In the genomic region with DNA sequence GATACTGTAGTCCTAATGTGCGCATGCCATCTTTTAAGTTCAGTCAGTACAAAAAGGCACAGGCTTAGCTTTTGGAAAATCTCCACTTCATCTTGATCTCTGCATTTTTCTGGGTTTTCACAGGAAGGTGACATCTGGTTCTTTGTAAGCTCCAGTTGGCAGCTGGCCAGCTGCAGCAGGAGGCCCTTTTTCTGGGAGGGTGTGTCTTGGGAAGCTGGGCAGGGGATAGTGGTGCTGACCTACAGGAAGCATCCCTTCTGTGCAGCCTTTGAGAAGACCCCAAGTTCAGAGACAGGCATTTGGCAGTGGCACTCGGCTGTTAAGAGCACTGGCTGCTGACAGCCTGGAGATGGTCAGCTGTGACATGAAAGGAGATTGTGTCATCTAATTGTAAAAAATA, we compare ENCODE assay signal across 9 mouse cellular contexts. TPM values are rescaled to one million over a fixed set of nuclear protein-coding genes. Genes with fewer than 3 reads are reported as not detected.
A peak's percentile ranks its signal among the peaks of the same experiment; 100 is the strongest.
DNase-seq lines count a peak whose midpoint lies in the region; ATAC-seq lines count a peak whose summit lies in the region.
"Had no signal": no experiment of that assay in that cellular context is flagged by ENCODE, and none has a peak within 500 bp of the region (broad histone marks: within the 10 kb centered on the region; RNA-seq: fewer than 3 reads in every experiment).

No protein-coding gene starts in this region.

- no peak for ATAC-seq in forebrain, embryonic 13.5 days
- peak; percentile 19; the same call in 1 of the 2 replicates for ATAC-seq in lung, embryonic 15.5 days (ENCODE audit: borderline replicate concordance, extremely low read depth, low FRiP score, low TSS enrichment)
- ATAC-seq in embryonic facial prominence, embryonic 15.5 days (ENCODE audit: insufficient number of reproducible peaks, low FRiP score, low TSS enrichment, low read depth): 0 out of 2 replicates have a peak, but pooled peaks have one; percentile 29
- ATAC-seq in midbrain, embryonic 15.5 days (replicated peaks): no peak

- H3K27ac ChIP-seq in forebrain, embryonic 13.5 days: peak overlapping the region; percentile 10; the same call in 1 of the 2 replicates
- no peak overlapping the region for H3K27ac ChIP-seq in forebrain, embryonic 10.5 days
- no peak overlapping the region for H3K27ac ChIP-seq in lung, embryonic 15.5 days
- H3K27ac ChIP-seq in embryonic facial prominence, embryonic 15.5 days (replicated peaks): peak overlapping the region; percentile 60
- H3K27ac ChIP-seq in midbrain, embryonic 15.5 days: 0 out of 2 replicates have a peak overlapping the region, but pooled peaks have one; percentile 17

- H3K9ac ChIP-seq in forebrain, embryonic 13.5 days: no peak overlapping the region
- H3K9ac ChIP-seq in lung, embryonic 15.5 days: no peak overlapping the region
- no peak overlapping the region for H3K9ac ChIP-seq in embryonic facial prominence, embryonic 15.5 days
- H3K9ac ChIP-seq in midbrain, embryonic 15.5 days: no peak overlapping the region

- peaks cover 14% of the 10 kb centered on the region for H3K4me1 ChIP-seq in forebrain, embryonic 13.5 days
- peaks cover 19% of the 10 kb centered on the region for H3K4me1 ChIP-seq in forebrain, embryonic 10.5 days
- peaks cover 17% of the 10 kb centered on the region for H3K4me1 ChIP-seq in lung, embryonic 15.5 days
- peaks cover 38% of the 10 kb centered on the region for H3K4me1 ChIP-seq in embryonic facial prominence, embryonic 15.5 days
- peaks cover 11% of the 10 kb centered on the region; the same call in 1 of the 2 replicates for H3K4me1 ChIP-seq in midbrain, embryonic 15.5 days

- 40% methylated on average over 2 of the region's 2 CpGs for WGBS in forebrain, embryonic 13.5 days
- WGBS in forebrain, embryonic 10.5 days: 71% methylated on average over 2 of the region's 2 CpGs
- WGBS in lung, embryonic 15.5 days: 37% methylated on average over 2 of the region's 2 CpGs
- WGBS in embryonic facial prominence, embryonic 15.5 days: 15% methylated on average over 2 of the region's 2 CpGs
- 48% methylated on average over 2 of the region's 2 CpGs for WGBS in midbrain, embryonic 15.5 days

- no peak overlapping the region for H3K4me3 ChIP-seq in forebrain, embryonic 13.5 days
- H3K4me3 ChIP-seq in forebrain, embryonic 10.5 days: no peak overlapping the region
- H3K4me3 ChIP-seq in lung, embryonic 15.5 days: no peak overlapping the region
- H3K4me3 ChIP-seq in embryonic facial prominence, embryonic 15.5 days (replicated peaks): no peak overlapping the region
- H3K4me3 ChIP-seq in midbrain, embryonic 15.5 days: no peak overlapping the region

- no peak overlapping the region for H3K4me2 ChIP-seq in forebrain, embryonic 13.5 days
- no peak overlapping the region for H3K4me2 ChIP-seq in lung, embryonic 15.5 days
- no peak overlapping the region for H3K4me2 ChIP-seq in embryonic facial prominence, embryonic 15.5 days (replicated peaks)
- H3K4me2 ChIP-seq in midbrain, embryonic 15.5 days: no peak overlapping the region

- peaks cover 12% of the 10 kb centered on the region for H3K27me3 ChIP-seq in forebrain, embryonic 13.5 days
- H3K27me3 ChIP-seq in forebrain, embryonic 10.5 days (ENCODE audit: poor library complexity, severe bottlenecking): peaks cover 12% of the 10 kb centered on the region
- H3K27me3 ChIP-seq in lung, embryonic 15.5 days: no peaks in the 10 kb centered on the region; the same call in 1 of the 2 replicates
- H3K27me3 ChIP-seq in embryonic facial prominence, embryonic 15.5 days: 0 out of 2 replicates have a peak, but pooled peaks cover 4% of the 10 kb centered on the region
- H3K27me3 ChIP-seq in midbrain, embryonic 15.5 days (replicated peaks): no peaks in the 10 kb centered on the region

- H3K9me3 ChIP-seq in forebrain, embryonic 13.5 days (replicated peaks): no peaks in the 10 kb centered on the region
- H3K9me3 ChIP-seq in forebrain, embryonic 10.5 days: no peaks in the 10 kb centered on the region
- H3K9me3 ChIP-seq in lung, embryonic 15.5 days: no peaks in the 10 kb centered on the region
- no peaks in the 10 kb centered on the region for H3K9me3 ChIP-seq in embryonic facial prominence, embryonic 15.5 days (replicated peaks)
- H3K9me3 ChIP-seq in midbrain, embryonic 15.5 days: no peaks in the 10 kb centered on the region

- DNase-seq in forebrain, embryonic 10.5 days (ENCODE audit: extremely low spot score, low spot score): no peak
- DNase-seq in lung, adult 18-20 months: no peak
- no peak for DNase-seq in frontal cortex, postnatal 25 days (ENCODE audit: low spot score in 2 of 2)
- DNase-seq in thymus, postnatal 25 days: no peak

- no peaks in the 10 kb centered on the region for H3K36me3 ChIP-seq in forebrain, embryonic 13.5 days (ENCODE audit: poor library complexity, severe bottlenecking)
- no peaks in the 10 kb centered on the region for H3K36me3 ChIP-seq in forebrain, embryonic 10.5 days (replicated peaks)
- no peaks in the 10 kb centered on the region for H3K36me3 ChIP-seq in lung, embryonic 15.5 days
- H3K36me3 ChIP-seq in embryonic facial prominence, embryonic 15.5 days: no peaks in the 10 kb centered on the region
- no peaks in the 10 kb centered on the region for H3K36me3 ChIP-seq in midbrain, embryonic 15.5 days (replicated peaks)

RNA-seq across cellular contexts. Expression of gene Pcx, which starts 5.5 kb away (rescaled TPM):
- 15.9 and 17.3 TPM in 2 replicates for polyA plus RNA-seq in forebrain, embryonic 13.5 days (2015; fragmentation: Nextera tagmentation; extraction: Ambion mirVana)
- polyA plus RNA-seq in forebrain, embryonic 10.5 days (2016; fragmentation: Nextera tagmentation; extraction: Ambion mirVana): 17.0 and 18.5 TPM in 2 replicates
- polyA plus RNA-seq in lung, embryonic 15.5 days (2015; fragmentation: Nextera tagmentation; extraction: Ambion mirVana): 17.7 and 18.5 TPM in 2 replicates
- 20.1 and 20.2 TPM in 2 replicates for polyA plus RNA-seq in embryonic facial prominence, embryonic 15.5 days (2015; fragmentation: Nextera tagmentation; extraction: Ambion mirVana)
- 26.6 and 30.5 TPM in 2 replicates for polyA plus RNA-seq in midbrain, embryonic 15.5 days (2015; fragmentation: Nextera tagmentation; extraction: Ambion mirVana)

RNA-seq across cellular contexts. Expression of gene 2010003K11Rik, which starts 17.4 kb away (rescaled TPM):
- not detected in 2 replicates for polyA plus RNA-seq in forebrain, embryonic 13.5 days (2015; fragmentation: Nextera tagmentation; extraction: Ambion mirVana)
- polyA plus RNA-seq in forebrain, embryonic 10.5 days (2016; fragmentation: Nextera tagmentation; extraction: Ambion mirVana): not detected in 2 replicates
- polyA plus RNA-seq in lung, embryonic 15.5 days (2015; fragmentation: Nextera tagmentation; extraction: Ambion mirVana): not detected in 2 replicates
- polyA plus RNA-seq in embryonic facial prominence, embryonic 15.5 days (2015; fragmentation: Nextera tagmentation; extraction: Ambion mirVana): not detected in 2 replicates
- not detected in 2 replicates for polyA plus RNA-seq in midbrain, embryonic 15.5 days (2015; fragmentation: Nextera tagmentation; extraction: Ambion mirVana)
- polyA plus RNA-seq: forebrain, embryonic 11.5 days had no signal

RNA-seq across cellular contexts. Expression of gene Syt12, which starts 38.5 kb away (rescaled TPM):
- 1.0 and 1.3 TPM in 2 replicates for polyA plus RNA-seq in forebrain, embryonic 13.5 days (2015; fragmentation: Nextera tagmentation; extraction: Ambion mirVana)
- 2.5 and 3.0 TPM in 2 replicates for polyA plus RNA-seq in forebrain, embryonic 10.5 days (2016; fragmentation: Nextera tagmentation; extraction: Ambion mirVana)
- polyA plus RNA-seq in lung, embryonic 15.5 days (2015; fragmentation: Nextera tagmentation; extraction: Ambion mirVana): 1.1 and 1.2 TPM in 2 replicates
- polyA plus RNA-seq in embryonic facial prominence, embryonic 15.5 days (2015; fragmentation: Nextera tagmentation; extraction: Ambion mirVana): 1.5 and 1.7 TPM in 2 replicates
- polyA plus RNA-seq in midbrain, embryonic 15.5 days (2015; fragmentation: Nextera tagmentation; extraction: Ambion mirVana): 3.6 and 4.3 TPM in 2 replicates

Comparison
In these comparisons a context has a peak if more than half of its experiments do, and no peak if none do; other contexts are left out.
1. H3K27ac ChIP-seq: peak in forebrain, embryonic 13.5 days (single experiment), embryonic facial prominence, embryonic 15.5 days (single experiment) and midbrain, embryonic 15.5 days (single experiment); none in forebrain, embryonic 10.5 days (single experiment) and lung, embryonic 15.5 days (single experiment).
2. ATAC-seq: peak in lung, embryonic 15.5 days (single experiment) and embryonic facial prominence, embryonic 15.5 days (single experiment); none in forebrain, embryonic 13.5 days (single experiment) and midbrain, embryonic 15.5 days (single experiment).